21 mouse cellular contexts compared by ENCODE assay signal in genomic region chr13:17762405-17762804, GRCm38 (mm10). TPM values are rescaled to one million over a fixed set of nuclear protein-coding genes. Genes with fewer than 3 reads are reported as not detected.
DNase-seq lines count a peak whose midpoint lies in the region; ATAC-seq lines count a peak whose summit lies in the region.
"Had no signal": no experiment of that assay in that cellular context is flagged by ENCODE, and none has a peak within 500 bp of the region (broad histone marks: within the 10 kb centered on the region; RNA-seq: fewer than 3 reads in every experiment).

No protein-coding gene starts in this region.

- H3K36me3 ChIP-seq in hindbrain, embryonic 12.5 days, result peaks cover 8% of the 10 kb centered on the region; the same call in 1 of the 2 replicates
- H3K36me3 ChIP-seq in hindbrain, embryonic 13.5 days, result peaks cover 12% of the 10 kb centered on the region; the same call in 1 of the 2 replicates

- H3K4me1 ChIP-seq in hindbrain, embryonic 12.5 days, result no peaks in the 10 kb centered on the region
- no peaks in the 10 kb centered on the region for H3K4me1 ChIP-seq in hindbrain, embryonic 13.5 days (replicated peaks)
- H3K4me1 ChIP-seq: embryonic facial prominence, embryonic 13.5 days; embryonic facial prominence, embryonic 15.5 days; forebrain, embryonic 13.5 days; forebrain, embryonic 15.5 days had no signal

- no peaks in the 10 kb centered on the region for H3K9me3 ChIP-seq in hindbrain, embryonic 12.5 days (replicated peaks)
- no peaks in the 10 kb centered on the region for H3K9me3 ChIP-seq in hindbrain, embryonic 13.5 days
- H3K9me3 ChIP-seq: embryonic facial prominence, embryonic 13.5 days; embryonic facial prominence, embryonic 15.5 days; forebrain, embryonic 13.5 days; forebrain, embryonic 15.5 days had no signal

- no peak overlapping the region for H3K27ac ChIP-seq in hindbrain, embryonic 12.5 days
- no peak overlapping the region for H3K27ac ChIP-seq in hindbrain, embryonic 13.5 days
- H3K27ac ChIP-seq: embryonic facial prominence, embryonic 13.5 days; embryonic facial prominence, embryonic 15.5 days; forebrain, embryonic 13.5 days; forebrain, embryonic 15.5 days had no signal

- H3K27me3 ChIP-seq in hindbrain, embryonic 12.5 days, result no peaks in the 10 kb centered on the region
- H3K27me3 ChIP-seq in hindbrain, embryonic 13.5 days, result no peaks in the 10 kb centered on the region
- H3K27me3 ChIP-seq: embryonic facial prominence, embryonic 13.5 days; embryonic facial prominence, embryonic 15.5 days; forebrain, embryonic 13.5 days; forebrain, embryonic 15.5 days had no signal

- peak; percentile 14 for DNase-seq in embryo, embryonic 11 days
- DNase-seq in embryo, embryonic 10 days (ENCODE audit: low spot score), result no peak
- peak; percentile 8 for DNase-seq in retina, embryonic 14.5 days (ENCODE audit: low spot score)
- no peak for DNase-seq in retina, postnatal 1 day
- DNase-seq in mesoderm, embryonic 11.5 days (ENCODE audit: low read depth, low spot score), result peak; percentile 43
- no peak for DNase-seq in layer of hippocampus, postnatal 10 days (ENCODE audit: low spot score in 2 of 2)
- DNase-seq: adrenal gland, adult 2 months; adrenal gland, postnatal 10 days; adrenal gland, postnatal 25 days; cerebellum, adult 11 months; cerebellum, adult 18-20 months; cerebellum, adult 8-10 months; cerebellum, adult 9-11 months; cerebellum, postnatal 14 days; cerebellum, postnatal 36 days had no signal

- 0 out of 2 replicates have a peak, but pooled peaks have one; percentile 38 for ATAC-seq in hindbrain, embryonic 12.5 days (ENCODE audit: low FRiP score)
- ATAC-seq in hindbrain, embryonic 13.5 days (ENCODE audit: low FRiP score), result no peak
- ATAC-seq: forebrain, embryonic 13.5 days; forebrain, embryonic 15.5 days had no signal

- H3K9ac ChIP-seq in hindbrain, embryonic 12.5 days, result no peak overlapping the region
- no peak overlapping the region for H3K9ac ChIP-seq in hindbrain, embryonic 13.5 days
- H3K9ac ChIP-seq: embryonic facial prominence, embryonic 13.5 days; embryonic facial prominence, embryonic 15.5 days; forebrain, embryonic 13.5 days; forebrain, embryonic 15.5 days had no signal

- WGBS in hindbrain, embryonic 12.5 days, result 89% methylated on average over 1 of the region's 1 CpGs
- WGBS in hindbrain, embryonic 13.5 days, result 78% methylated on average over 1 of the region's 1 CpGs

- no peak overlapping the region for H3K4me2 ChIP-seq in hindbrain, embryonic 12.5 days (replicated peaks)
- no peak overlapping the region for H3K4me2 ChIP-seq in hindbrain, embryonic 13.5 days
- H3K4me2 ChIP-seq: embryonic facial prominence, embryonic 13.5 days; embryonic facial prominence, embryonic 15.5 days; forebrain, embryonic 13.5 days; forebrain, embryonic 15.5 days had no signal

- no peak overlapping the region for H3K4me3 ChIP-seq in hindbrain, embryonic 12.5 days
- H3K4me3 ChIP-seq in hindbrain, embryonic 13.5 days, result no peak overlapping the region
- H3K4me3 ChIP-seq: embryonic facial prominence, embryonic 13.5 days; embryonic facial prominence, embryonic 15.5 days; forebrain, embryonic 13.5 days; forebrain, embryonic 15.5 days had no signal

RNA-seq across cellular contexts. Expression of gene Cdk13, which starts 42.5 kb away (rescaled TPM):
- 20.8 and 22.8 TPM in 2 replicates for polyA plus RNA-seq in hindbrain, embryonic 12.5 days (2016; fragmentation: Nextera tagmentation; extraction: Ambion mirVana)
- polyA plus RNA-seq in hindbrain, embryonic 13.5 days (2015; fragmentation: Nextera tagmentation; extraction: Ambion mirVana), result 18.4 and 20.8 TPM in 2 replicates
- 10 to 100 TPM; 52.6 to 57.5 TPM for total RNA-seq in layer of hippocampus, postnatal 10 days (2021)

Comparison
In these comparisons a context has a peak if more than half of its experiments do, and no peak if none do; other contexts are left out.
1. DNase-seq: peak in embryo, embryonic 11 days (single experiment), retina, embryonic 14.5 days (single experiment) and mesoderm, embryonic 11.5 days (single experiment); none in embryo, embryonic 10 days (single experiment), retina, postnatal 1 day (single experiment) and layer of hippocampus, postnatal 10 days (0 of 2).